Mouse (Mus musculus) bone marrow, adult 2 months (tissue): Measurements from ENCODE around the gene Gm45062. TPM values are rescaled to one million over a fixed set of nuclear protein-coding genes. Genes with fewer than 3 reads are reported as not detected.

Experiments used
- H3K27ac ChIP-seq: fragments of 200-500 bp; 2 replicates; pipeline ENCODE4 v1.5.1; 2012; ENCODE audit warnings: low read depth, mild to moderate bottlenecking, control low read depth, inconsistent platforms, low read length; ENCODE audit not compliant: control insufficient read depth, poor library complexity, insufficient read depth
- H3K4me1 ChIP-seq: fragments of 200-500 bp; 2 replicates; pipeline ENCODE4 v1.6.1; 2011; ENCODE audit warnings: low read length; ENCODE audit not compliant: control insufficient read depth, insufficient read depth
- H3K4me3 ChIP-seq: fragments of 200-500 bp; replicated peaks from 2 replicates; pipeline ENCODE3; 2011; ENCODE audit warnings: mild to moderate bottlenecking, low read depth, low read length, control low read depth; ENCODE audit not compliant: control insufficient read depth
- CTCF ChIP-seq: fragments of 200-500 bp; IDR thresholded peaks from 2 replicates; pipeline ENCODE4 v1.5.1; 2011; ENCODE audit warnings: low read length, control low read depth; ENCODE audit not compliant: control insufficient read depth, insufficient read depth
- POLR2A ChIP-seq: fragments of 200-500 bp; IDR thresholded peaks from 2 replicates; pipeline ENCODE4 v1.6.1; 2011; ENCODE audit warnings: low read depth, mild to moderate bottlenecking, control low read depth, low read length, borderline replicate concordance; ENCODE audit not compliant: control insufficient read depth
- WGBS: fragments of 180-500 bp; shearing (Covaris S2); methylation state at CpG from one replicate; pipeline ENCODE4 v1.1.7; 2018; 5-methylcytosine and 5-hydroxymethylcytosine counted together
- polyA plus RNA-seq: library from polyadenylated mRNA; stranded (reverse); fragments of >200 nt; gene quantifications from 2 replicates; pipeline ENCODE4 v1.2.4, GENCODE M21; 2011; ENCODE audit warnings: low replicate concordance; ENCODE audit not compliant: missing spikeins, insufficient read depth, insufficient read length

The Gm45062 gene
- polyA plus RNA-seq, 1 experiment = 4.1 TPM

- TF ChIP-seq CTCF (no peak), POLR2A (no peak)
- WGBS = 82% methylated on average over 2 of the region's 2 CpGs
- no peak overlapping the region for H3K27ac ChIP-seq
- H3K4me1 ChIP-seq = no peaks in the 10 kb centered on the region
- no peak overlapping the region for H3K4me3 ChIP-seq
These were observed 109.1 kb downstream of the Gm45062 start for GRCm38 (mm10) chr6:8368198-8368864.

GRCm38 (mm10) chr6:8370624-8371023, 111.4 kb downstream of the Gm45062 start:
- WGBS = 79% methylated on average over 3 of the region's 3 CpGs
- H3K27ac ChIP-seq = no peak overlapping the region
- H3K4me1 ChIP-seq = no peaks in the 10 kb centered on the region
- TF ChIP-seq POLR2A = no peak
- no peak for TF ChIP-seq CTCF
- no peak overlapping the region for H3K4me3 ChIP-seq

DNA sequence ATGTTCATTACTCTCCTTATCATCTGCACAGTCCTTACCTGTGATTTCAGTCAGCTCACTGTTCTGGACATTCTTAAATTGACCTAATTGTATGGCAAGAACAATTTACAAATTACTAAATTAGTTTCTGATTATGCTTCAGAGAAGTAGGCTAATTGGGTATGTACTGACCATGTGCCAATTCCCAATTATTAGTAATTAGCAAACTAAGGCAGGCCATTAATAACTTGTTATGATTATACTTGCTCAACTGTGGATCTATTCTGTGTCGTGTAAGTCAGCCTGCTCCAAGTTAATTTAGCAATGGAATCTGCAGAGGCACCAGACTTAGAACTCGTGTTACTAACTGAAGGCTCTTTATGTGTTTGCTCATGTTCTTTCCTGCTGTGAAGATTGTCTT, 113.8 kb downstream of the Gm45062 start:
- Histone ChIP-seq H3K4me3 (no peak overlapping the region), H3K4me1 (no peaks in the 10 kb centered on the region), H3K27ac (no peak overlapping the region)
- 84% methylated on average over 2 of the region's 2 CpGs for whole genome bisulfite sequencing
- no peak for TF ChIP-seq CTCF
- no peak for TF ChIP-seq POLR2A

DNA sequence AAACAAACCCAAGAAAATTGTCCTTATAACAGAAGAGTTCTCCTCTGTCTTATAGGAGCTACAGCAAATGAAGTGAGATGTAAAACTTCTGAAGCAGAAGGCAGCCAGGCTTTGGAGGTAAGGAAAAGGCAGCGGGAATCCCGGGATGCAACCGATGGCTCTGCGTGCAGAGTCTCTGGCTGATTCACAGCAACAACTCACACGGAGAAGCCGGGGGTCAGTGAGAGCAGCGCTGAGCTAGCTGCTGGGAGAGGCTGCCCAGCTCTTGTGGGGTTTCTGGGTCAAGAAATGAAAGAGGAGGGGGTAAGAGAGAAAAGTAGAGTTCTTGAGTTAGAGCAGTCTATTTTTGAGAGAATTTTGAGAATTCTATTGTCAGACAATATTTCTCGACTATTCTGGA, 114.6 kb downstream of the Gm45062 start:
- Histone ChIP-seq H3K4me3 (no peak overlapping the region), H3K27ac (no peak overlapping the region), H3K4me1 (no peaks in the 10 kb centered on the region)
- WGBS = 94% methylated on average over 8 of the region's 8 CpGs
- no peak for TF ChIP-seq POLR2A
- TF ChIP-seq CTCF = no peak

DNA sequence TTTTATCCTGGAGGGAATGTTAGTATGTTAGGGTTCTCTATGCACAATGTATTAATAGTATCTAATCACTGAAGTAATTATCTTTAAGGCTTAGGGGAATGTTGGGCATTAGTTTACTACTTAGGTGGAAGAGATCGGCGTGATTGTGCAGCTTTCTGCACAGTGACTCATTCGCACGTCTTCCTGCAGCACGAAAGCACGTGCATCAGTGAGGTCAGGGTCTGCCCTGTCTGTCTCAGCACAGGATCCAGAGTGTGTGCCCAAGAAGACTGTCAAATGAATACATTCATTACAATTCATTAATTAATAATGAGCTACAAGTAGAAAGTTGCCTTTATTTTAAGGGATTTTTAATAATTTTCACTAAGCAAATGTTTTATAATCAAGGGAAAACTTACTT, 115.0 kb downstream of the Gm45062 start:
- TF ChIP-seq CTCF (no peak), POLR2A (no peak)
- 95% methylated on average over 6 of the region's 6 CpGs for WGBS
- Histone ChIP-seq H3K27ac (no peak overlapping the region), H3K4me1 (no peaks in the 10 kb centered on the region), H3K4me3 (no peak overlapping the region)

DNA sequence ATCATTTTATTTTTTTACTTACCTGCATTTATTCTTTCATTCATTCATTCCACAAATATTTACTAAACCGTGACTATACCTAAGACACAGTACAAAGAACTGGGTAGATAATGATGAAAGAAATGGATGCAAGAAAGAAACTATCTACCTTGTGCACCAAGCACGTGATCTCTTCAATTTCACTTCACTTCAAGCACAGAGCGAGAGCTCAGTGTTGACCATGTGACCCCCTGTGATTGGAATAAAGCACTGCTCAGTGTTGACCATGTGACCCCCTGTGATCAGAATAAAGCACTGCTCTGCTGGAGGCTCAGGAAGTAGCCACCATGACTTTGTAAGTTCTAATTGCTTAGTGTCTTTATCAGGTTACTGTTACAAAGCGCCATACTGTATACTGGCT, 115.5 kb downstream of the Gm45062 start:
- WGBS = 85% methylated on average over 4 of the region's 4 CpGs
- no peaks in the 10 kb centered on the region for H3K4me1 ChIP-seq
- no peak overlapping the region for H3K4me3 ChIP-seq
- H3K27ac ChIP-seq = no peak overlapping the region
- no peak for TF ChIP-seq POLR2A
- TF ChIP-seq CTCF = no peak

DNA sequence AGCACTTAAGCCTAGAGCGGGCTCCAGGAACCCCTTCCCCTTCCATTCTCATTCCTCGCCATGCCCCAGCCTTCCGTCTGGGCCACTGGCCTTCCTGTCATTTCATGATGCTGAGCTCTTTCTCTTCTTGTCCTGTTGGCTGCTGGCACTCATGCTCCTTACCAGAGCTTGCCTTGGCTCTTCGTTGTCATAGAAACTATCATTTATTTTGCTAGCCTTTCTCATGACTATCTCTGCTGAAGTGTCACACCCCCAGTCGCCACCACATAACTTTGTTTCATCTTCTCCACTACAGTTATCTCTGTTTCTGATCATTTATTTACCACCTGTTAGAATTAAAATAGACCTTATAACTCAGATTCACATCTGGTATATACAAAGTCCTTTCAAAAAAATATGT, 117.1 kb downstream of the Gm45062 start:
- TF ChIP-seq POLR2A (no peak), CTCF (no peak)
- H3K27ac ChIP-seq = no peak overlapping the region
- WGBS = 85% methylated on average over 5 of the region's 5 CpGs

DNA sequence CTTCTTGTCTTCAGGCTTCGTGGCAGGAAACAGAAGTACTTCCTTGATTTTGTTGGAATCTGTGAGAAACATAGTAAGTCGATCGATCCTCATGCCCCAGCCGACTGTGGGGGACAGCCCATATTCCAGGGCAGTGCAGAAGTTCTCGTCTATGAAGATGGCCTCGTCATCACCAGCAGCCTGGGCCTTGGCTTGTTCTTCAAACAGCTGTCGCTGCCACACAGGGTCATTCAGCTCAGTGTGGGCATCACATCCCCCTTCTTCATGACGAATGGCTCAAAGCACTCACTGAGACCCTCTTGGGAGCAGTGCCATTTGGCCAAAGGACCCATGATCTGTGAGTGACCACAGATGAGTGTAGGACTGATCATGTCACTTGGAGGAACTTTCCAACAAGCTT, 118.4 kb downstream of the Gm45062 start:
- TF ChIP-seq CTCF = no peak
- no peak for TF ChIP-seq POLR2A

More for the DNA sequence above, 117.1 kb downstream of the Gm45062 start:
- Histone ChIP-seq H3K4me1 (no peaks in the 10 kb centered on the region), H3K4me3 (no peak overlapping the region)

DNA sequence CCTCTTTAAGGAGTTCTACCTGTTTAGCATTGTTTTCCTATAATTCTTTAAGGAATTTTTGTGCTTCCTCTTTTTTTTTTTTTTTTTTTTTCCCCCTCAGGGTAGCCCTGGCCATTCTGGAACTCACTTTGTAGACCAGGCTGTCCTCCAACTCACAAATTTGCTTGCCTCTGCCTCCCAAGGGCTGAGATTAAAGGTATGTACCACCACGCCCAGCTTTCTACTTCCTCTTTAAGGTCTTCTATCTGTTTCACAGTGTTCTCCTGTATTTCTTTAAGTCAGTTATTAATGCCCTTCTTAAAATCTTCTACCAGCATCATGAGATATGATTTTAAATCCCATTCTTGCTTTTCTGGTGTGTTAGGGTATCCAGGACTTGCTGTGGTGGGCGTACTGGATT, 130.1 kb downstream of the Gm45062 start:
- Histone ChIP-seq H3K27ac (no peak overlapping the region), H3K4me3 (no peak overlapping the region), H3K4me1 (no peaks in the 10 kb centered on the region)
- WGBS = 79% methylated on average over 2 of the region's 2 CpGs
- no peak for TF ChIP-seq POLR2A
- TF ChIP-seq CTCF = no peak

More for the DNA sequence above, 118.4 kb downstream of the Gm45062 start:
- Histone ChIP-seq H3K27ac (no peak overlapping the region), H3K4me3 (no peak overlapping the region), H3K4me1 (no peaks in the 10 kb centered on the region)
- WGBS = 69% methylated on average over 8 of the region's 8 CpGs
